Mouse (Mus musculus) ES-E14 (cell line): ENCODE data around the gene Pappa2.

Source experiments
- HCFC1 ChIP-seq: IDR thresholded peaks from 2 replicates; pipeline ENCODE4 v1.6.1; 2012; ENCODE audit warnings: low read length, inconsistent platforms, borderline replicate concordance; ENCODE audit not compliant: insufficient read depth
- ZC3H11A ChIP-seq: IDR thresholded peaks from 2 replicates; pipeline ENCODE4 v1.6.1; 2012; ENCODE audit warnings: low read depth, mild to moderate bottlenecking, inconsistent platforms, low read length, borderline replicate concordance

- TF ChIP-seq ZC3H11A (no peak), HCFC1 (no peak)
Measured at GRCm38 (mm10) chr1:158860190-158860589, 120.1 kb downstream of the Pappa2 start.
